Mouse (Mus musculus) Patski (cell line): ENCODE data around the gene Trim33. TPM values are rescaled to one million over a fixed set of nuclear protein-coding genes. Genes with fewer than 3 reads are reported as not detected.

Source experiments
- ATAC-seq: fragments of 100-300 bp; one replicate; pipeline ENCODE4 v1.8.0; 2021
- CTCF ChIA-PET: fragments of 350-600 bp; sonication (Branson Sonifier 250); formaldehyde crosslinking; loops from one replicate; lab custom pipeline; 2022; ENCODE audit warnings: inconsistent platforms; lab: Charles Lee
- POLR2A ChIA-PET: fragments of 350-600 bp; sonication (Branson Sonifier 250); formaldehyde crosslinking; loops from one replicate; lab custom pipeline; 2022; ENCODE audit warnings: antibody characterized with exemption, inconsistent platforms; lab: Charles Lee
- DNase-seq: peaks from one replicate; pipeline ENCODE4 v3.0.0-alpha.2; 2011; ENCODE audit warnings: low read depth, low spot score
- H3K27me3 ChIP-seq: fragments of 371-371 bp; one replicate; pipeline ENCODE4 v1.5.1; 2021
- CTCF ChIP-seq: fragments of 100-300 bp; IDR thresholded peaks from one replicate; pipeline ENCODE4 v1.5.1; 2021
- in situ Hi-C: fragments of 300-500 bp; cut with MboI; formaldehyde crosslinking; loops from 3 replicates; pipeline ENCODE4 v1.11.1; 2018; ENCODE audit warnings: low pct_unique_long_range_greater_than_20kb, mixed read lengths
- polyA plus RNA-seq: library from polyadenylated mRNA; unstranded; gene quantifications from one replicate; pipeline ENCODE4 v1.2.3, GENCODE M21; 2021

The Trim33 gene
- polyA plus RNA-seq, 1 experiment from 2014 or later: 47.3 TPM

DNA sequence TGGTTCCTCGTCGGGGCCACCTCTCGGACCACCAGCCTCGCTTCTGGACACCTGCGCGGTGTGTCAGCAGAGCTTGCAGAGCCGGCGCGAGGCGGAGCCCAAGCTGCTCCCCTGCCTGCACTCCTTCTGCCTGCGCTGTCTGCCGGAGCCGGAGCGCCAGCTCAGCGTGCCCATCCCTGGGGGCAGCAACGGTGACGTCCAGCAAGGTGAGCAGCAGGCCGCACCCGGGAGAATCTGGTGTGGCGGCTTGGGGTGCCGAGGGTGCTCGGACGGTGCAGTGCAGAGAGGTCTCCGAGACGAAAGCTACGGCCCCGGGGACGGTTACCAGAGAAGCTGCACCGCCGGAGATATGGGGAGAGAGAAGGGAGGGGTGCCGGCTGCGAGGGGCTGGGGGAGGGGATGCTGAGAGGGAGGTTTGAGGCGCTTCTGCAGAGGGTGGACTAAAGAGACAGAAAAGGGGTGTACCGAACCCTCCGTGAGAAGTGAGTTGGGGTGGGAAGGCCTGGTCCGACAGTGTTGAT, 1.2 kb downstream of the Trim33 start:
- POLR2A ChIA-PET: interaction anchor here (0.5 to 1.7 kb wide), 6 partner anchors 11 to 1099 kb away, joined by 3 to 7 read pairs (median 3); no protein-coding TSS in a partner anchor
- ATAC-seq: peak; percentile 65
- DNase-seq: no peak
- in situ Hi-C loops: no loop called here
- CTCF ChIA-PET: interaction anchor here (0.7 to 1.7 kb wide), 7 partner anchors 11 to 77 kb away, joined by 3 to 7 read pairs (median 3); no protein-coding TSS in a partner anchor
- H3K27me3 ChIP-seq: no peaks in the 10 kb centered on the region
- TF ChIP-seq CTCF: no peak

DNA sequence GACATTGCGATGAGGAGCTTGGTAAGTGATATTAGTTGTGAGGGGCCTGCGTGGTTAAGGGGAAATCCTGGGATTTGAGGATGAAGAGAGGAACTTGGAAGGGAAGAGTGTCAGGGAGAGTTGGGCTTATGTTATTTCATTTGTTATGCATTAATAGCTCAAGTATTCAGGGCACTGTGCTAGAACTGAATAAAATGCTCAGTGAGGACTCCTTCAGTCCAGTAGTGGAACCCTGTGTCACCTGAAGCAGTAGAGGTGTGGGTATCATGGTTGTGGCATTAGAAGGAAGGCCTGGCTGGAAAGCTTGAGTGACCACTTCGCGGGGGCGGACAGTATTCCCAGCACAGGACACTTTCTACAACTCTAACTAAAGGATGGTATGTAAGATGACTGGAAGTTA, 1.8 kb downstream of the Trim33 start:
- ChIA-PET POLR2A (interaction anchor here (0.5 to 1.7 kb wide), 4 partner anchors 14 to 1099 kb away, joined by 3 to 7 read pairs (median 3); no protein-coding TSS in a partner anchor), CTCF (interaction anchor here (0.7 to 1.9 kb wide), 8 partner anchors 11 to 77 kb away, joined by 3 to 7 read pairs (median 4); no protein-coding TSS in a partner anchor)
- no peak for ATAC-seq
- in situ Hi-C loops: no loop called here
- TF ChIP-seq CTCF: no peak
- DNase-seq: no peak
- H3K27me3 ChIP-seq: no peaks in the 10 kb centered on the region

DNA sequence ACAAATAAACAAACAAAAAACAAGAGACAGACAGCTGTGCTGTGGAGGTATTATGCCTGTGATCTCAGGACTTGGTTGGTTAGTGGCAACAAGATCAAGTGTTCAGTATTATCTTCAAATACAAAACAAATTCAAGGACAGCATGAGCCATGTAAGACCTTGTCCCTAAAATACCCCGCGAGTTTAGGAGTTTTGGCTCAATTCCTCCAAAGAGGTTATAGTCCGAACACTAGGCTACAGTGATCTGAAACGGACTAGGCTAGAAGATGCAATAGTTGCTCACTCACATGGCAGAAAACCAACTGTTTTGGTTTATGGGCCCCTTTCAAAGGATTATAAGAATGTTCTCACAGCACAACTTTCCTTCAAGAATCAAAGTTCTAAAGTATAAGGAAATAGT, 9.7 kb downstream of the Trim33 start:
- in situ Hi-C loops: no loop called here
- CTCF ChIA-PET: no interaction called here
- POLR2A ChIA-PET: no interaction called here
- TF ChIP-seq CTCF: no peak
- no peaks in the 10 kb centered on the region for H3K27me3 ChIP-seq
- ATAC-seq (no peak), DNase-seq (no peak)

DNA sequence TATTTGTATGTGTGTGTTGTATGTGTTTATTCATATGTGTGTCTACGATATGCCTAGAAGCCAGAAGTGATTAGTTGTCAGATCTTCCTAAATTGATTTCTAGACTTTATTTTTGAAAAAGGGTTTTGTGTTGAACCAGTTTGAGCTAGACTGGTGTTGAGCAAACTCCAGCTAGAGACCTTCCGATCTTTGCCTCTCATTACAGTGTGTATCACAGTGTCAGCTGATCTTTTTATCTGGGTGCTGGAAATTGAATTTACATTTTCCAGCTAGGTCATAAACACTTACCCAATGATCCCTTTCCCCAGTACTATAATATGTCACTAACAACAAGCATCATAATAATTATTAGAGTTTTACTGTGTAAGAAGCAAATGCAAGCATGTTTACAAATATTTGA, 12.0 kb downstream of the Trim33 start:
- TF ChIP-seq CTCF: no peak
- ChIA-PET CTCF (interaction anchor here (0.6 to 2.0 kb wide), 5 partner anchors 10 to 205 kb away, joined by 3 to 9 read pairs (median 4); no protein-coding TSS in a partner anchor), POLR2A (interaction anchor here (0.6 to 0.8 kb wide), 2 partner anchors 83 to 118 kb away, joined by 3 to 6 read pairs; no protein-coding TSS in a partner anchor)
- in situ Hi-C loops: no loop called here
- no peaks in the 10 kb centered on the region for H3K27me3 ChIP-seq
- no peak for DNase-seq
- no peak for ATAC-seq

DNA sequence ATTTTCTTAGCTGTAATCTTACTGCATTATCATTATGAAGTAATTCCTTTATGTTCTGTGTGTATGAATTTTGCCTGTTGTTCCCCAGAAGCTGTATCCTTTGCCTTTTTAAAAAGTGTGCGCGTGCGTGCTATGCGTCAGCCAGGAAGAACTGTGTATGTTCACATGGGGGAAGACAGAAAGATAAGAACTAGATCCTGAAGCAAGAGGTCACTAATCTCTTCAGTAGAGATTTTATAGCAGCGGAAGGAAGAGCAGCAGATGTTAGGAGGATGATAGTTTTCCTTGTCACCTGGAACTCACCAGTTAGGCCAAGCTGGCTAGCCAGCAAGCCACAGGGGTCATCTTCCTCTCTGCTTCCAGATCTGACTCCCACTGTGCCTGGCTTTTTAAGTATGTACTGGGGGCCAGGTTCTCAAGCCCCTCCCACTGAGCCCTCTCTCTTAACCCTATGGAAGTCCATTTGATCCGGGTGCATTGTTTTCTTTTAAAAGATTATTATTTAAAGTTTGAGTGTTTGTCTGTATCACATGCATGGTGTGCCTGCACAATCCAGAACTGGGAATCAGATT, 26.4 kb downstream of the Trim33 start:
- H3K27me3 ChIP-seq: no peaks in the 10 kb centered on the region
- in situ Hi-C loops: no loop called here
- ATAC-seq (no peak), DNase-seq (no peak)
- TF ChIP-seq CTCF: no peak
- CTCF ChIA-PET: interaction anchor here (1.8 to 2.6 kb wide), 3 partner anchors 8 to 24 kb away, joined by 4 to 7 read pairs (median 5); no protein-coding TSS in a partner anchor
- POLR2A ChIA-PET: no interaction called here

DNA sequence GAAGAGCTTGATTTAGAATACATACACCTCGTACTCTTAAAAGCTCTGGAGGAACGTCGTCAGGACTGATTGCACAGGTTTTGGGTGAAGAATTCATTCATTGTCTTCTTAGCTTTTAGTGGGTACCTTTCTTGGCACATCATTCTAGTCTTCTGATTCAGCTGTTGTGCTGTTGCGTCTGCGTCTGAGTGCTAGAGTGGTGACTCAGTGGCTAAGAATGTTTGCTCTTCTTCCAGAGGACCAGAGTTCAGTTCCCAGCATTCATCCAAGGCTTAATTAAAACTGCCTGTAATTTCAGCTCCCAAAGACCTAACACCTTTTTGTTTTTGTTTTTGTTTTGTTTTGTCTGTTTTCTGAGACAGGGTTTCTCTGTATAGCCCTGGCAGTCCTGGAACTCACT, 30.2 kb downstream of the Trim33 start:
- no peaks in the 10 kb centered on the region for H3K27me3 ChIP-seq
- in situ Hi-C loops: no loop called here
- ChIA-PET POLR2A (interaction anchor here (0.7 kb wide), 1 partner anchor 1876 kb away, joined by 6 read pairs; no protein-coding TSS in a partner anchor), CTCF (no interaction called here)
- TF ChIP-seq CTCF: no peak
- ATAC-seq: no peak
- DNase-seq: peak; percentile 42

DNA sequence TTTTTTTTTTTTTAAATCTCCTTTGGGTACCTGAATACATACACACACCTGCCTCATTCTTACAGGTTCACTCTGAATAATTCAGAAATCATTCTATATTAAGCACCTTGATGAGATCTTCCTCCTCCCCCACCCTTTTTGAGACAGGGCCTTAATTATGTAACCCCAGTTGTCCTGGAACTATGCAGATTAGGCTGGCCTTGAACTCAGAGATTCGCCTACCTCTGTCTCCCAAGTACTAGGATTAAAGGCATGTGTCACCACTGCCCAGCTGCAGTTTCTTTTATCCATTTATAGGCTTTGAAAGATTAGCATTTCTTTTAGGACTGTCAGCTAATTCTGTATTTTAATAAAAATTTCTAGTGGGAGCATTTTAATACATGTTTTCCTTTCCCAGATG, 30.7 kb downstream of the Trim33 start:
- no peak for ATAC-seq
- ChIA-PET POLR2A (interaction anchor here (0.7 kb wide), 2 partner anchors 47 to 1877 kb away, joined by 3 to 6 read pairs; no protein-coding TSS in a partner anchor), CTCF (interaction anchor here (1.0 to 1.1 kb wide), 2 partner anchors 14 to 29 kb away, joined by 3 read pairs; no protein-coding TSS in a partner anchor)
- in situ Hi-C loops: no loop called here
- TF ChIP-seq CTCF: no peak
- DNase-seq: no peak
- H3K27me3 ChIP-seq: no peaks in the 10 kb centered on the region

DNA sequence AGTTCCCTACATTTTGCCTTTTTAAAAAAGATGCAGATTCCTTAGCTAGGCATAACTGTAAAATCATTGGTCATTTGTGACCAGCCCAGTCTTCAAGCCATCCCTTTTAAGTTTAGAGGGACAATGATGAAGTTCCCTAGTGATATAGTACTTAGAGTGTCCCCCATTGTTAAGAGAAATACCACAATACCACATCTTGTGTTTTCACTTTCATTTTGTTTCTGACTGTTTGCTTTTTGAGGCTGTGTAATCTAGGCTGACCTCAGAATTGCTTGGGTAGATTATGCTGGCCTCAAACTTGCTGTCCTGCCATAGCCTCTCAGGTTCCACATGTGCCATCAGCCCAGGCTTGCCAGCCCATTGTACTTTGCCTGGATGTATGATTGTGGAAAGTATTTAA, 35.2 kb downstream of the Trim33 start:
- ATAC-seq (no peak), DNase-seq (no peak)
- CTCF ChIA-PET: no interaction called here
- H3K27me3 ChIP-seq: no peaks in the 10 kb centered on the region
- in situ Hi-C loops: no loop called here
- no peak for TF ChIP-seq CTCF
- POLR2A ChIA-PET: interaction anchor here (1.0 kb wide), 1 partner anchor 34 kb away, joined by 3 read pairs; no protein-coding TSS in a partner anchor

DNA sequence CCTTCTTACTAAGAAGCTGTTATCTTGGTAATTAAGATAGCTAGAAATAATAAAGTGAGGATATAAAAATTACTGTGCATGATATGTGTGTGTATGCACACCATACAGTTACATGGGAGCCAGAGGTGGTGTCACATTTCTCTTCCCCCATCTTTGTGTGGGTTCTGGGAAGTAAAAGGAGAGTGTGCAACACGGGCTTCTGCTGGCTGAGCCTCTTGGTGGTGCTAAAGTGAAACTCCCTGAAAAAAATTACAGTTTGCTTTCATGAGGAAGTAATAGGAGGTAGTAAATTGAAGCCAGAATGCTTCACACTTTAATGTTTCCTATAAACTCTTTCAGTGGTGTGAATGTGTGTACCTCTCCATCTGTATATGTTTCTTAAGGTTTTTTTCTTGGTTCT, 56.3 kb downstream of the Trim33 start:
- POLR2A ChIA-PET: interaction anchor here (1.4 kb wide), 1 partner anchor 18 kb away, joined by 6 read pairs; no protein-coding TSS in a partner anchor
- no peak for TF ChIP-seq CTCF
- no peaks in the 10 kb centered on the region for H3K27me3 ChIP-seq
- in situ Hi-C loops: no loop called here
- ATAC-seq: no peak
- CTCF ChIA-PET: interaction anchor here (1.1 kb wide), 1 partner anchor 9 kb away, joined by 4 read pairs; no protein-coding TSS in a partner anchor
- DNase-seq: no peak

DNA sequence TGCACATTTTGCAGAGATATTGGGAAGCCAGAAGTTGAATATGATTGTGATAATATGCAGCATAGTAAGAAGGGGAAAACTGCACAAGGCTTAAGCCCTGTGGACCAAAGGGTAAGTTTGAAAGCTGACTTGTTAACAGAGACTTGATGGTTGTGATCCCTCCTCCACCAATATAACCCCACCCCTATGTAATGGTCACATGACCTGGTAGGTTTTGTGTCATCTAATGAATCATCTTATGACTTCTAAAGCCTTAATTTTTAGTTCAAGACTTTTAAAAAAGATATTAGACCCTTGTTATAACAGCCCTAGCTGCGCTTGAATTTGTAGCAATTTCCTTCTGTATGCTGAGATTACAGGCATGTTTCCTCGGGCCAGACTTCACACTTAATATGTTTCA, 67.6 kb downstream of the Trim33 start:
- TF ChIP-seq CTCF: no peak
- in situ Hi-C loops: no loop called here
- ATAC-seq (no peak), DNase-seq (no peak)
- ChIA-PET CTCF (no interaction called here), POLR2A (interaction anchor here (0.6 to 0.7 kb wide), 2 partner anchors 14 to 86 kb away, joined by 3 to 4 read pairs; no protein-coding TSS in a partner anchor)
- no peaks in the 10 kb centered on the region for H3K27me3 ChIP-seq
